Comparison of ENCODE assay signal across 8 mouse cellular contexts in genomic region chr1:89576174-89576890, GRCm38 (mm10).
A peak's percentile ranks its signal among the peaks of the same experiment; 100 is the strongest.
DNase-seq lines count a peak whose midpoint lies in the region; ATAC-seq and TF ChIP-seq lines count a peak whose summit lies in the region.

No protein-coding gene starts in this region.

- H3K4me2 ChIP-seq in forebrain, embryonic 14.5 days (ENCODE audit: low read length): peak overlapping the region; percentile 50
- H3K4me2 ChIP-seq in limb, embryonic 15.5 days: peak overlapping the region; percentile 44

- 65% methylated on average over 7 of the region's 7 CpGs for WGBS in bone marrow, adult 2 months
- WGBS in forebrain, embryonic 14.5 days: 40% methylated on average over 7 of the region's 7 CpGs
- 64% methylated on average over 7 of the region's 7 CpGs for WGBS in limb, embryonic 15.5 days

- peak overlapping the region; percentile 52 for H3K9ac ChIP-seq in forebrain, embryonic 14.5 days (ENCODE audit: low read length)
- H3K9ac ChIP-seq in limb, embryonic 15.5 days: no peak overlapping the region

- no peak for ATAC-seq in cerebellum, adult (ENCODE audit: insufficient number of reproducible peaks, low FRiP score, low TSS enrichment)
- ATAC-seq in forebrain, embryonic 14.5 days: peak; percentile 7; the same call in 1 of the 2 replicates
- ATAC-seq in limb, embryonic 15.5 days (ENCODE audit: insufficient number of reproducible peaks, low FRiP score, low TSS enrichment, low read depth): no peak

- H3K4me1 ChIP-seq in bone marrow, adult 2 months (ENCODE audit: control insufficient read depth, insufficient read depth, low read length): peaks cover 8% of the 10 kb centered on the region
- peaks cover 28% of the 10 kb centered on the region for H3K4me1 ChIP-seq in forebrain, embryonic 14.5 days (ENCODE audit: control insufficient read depth, insufficient read depth, low read length)
- H3K4me1 ChIP-seq in limb, embryonic 15.5 days: peaks cover 40% of the 10 kb centered on the region

- H3K36me3 ChIP-seq in forebrain, embryonic 14.5 days (ENCODE audit: control insufficient read depth, insufficient read depth, low read length): no peaks in the 10 kb centered on the region
- no peaks in the 10 kb centered on the region for H3K36me3 ChIP-seq in limb, embryonic 15.5 days

- H3K27ac ChIP-seq in bone marrow, adult 2 months (ENCODE audit: control insufficient read depth, insufficient read depth, low read depth, low read length, poor library complexity): peak overlapping the region; percentile 64
- H3K27ac ChIP-seq in forebrain, embryonic 14.5 days (ENCODE audit: low read depth, low read length): peak overlapping the region; percentile 97
- H3K27ac ChIP-seq in limb, embryonic 15.5 days: peak overlapping the region; percentile 81

- TF ChIP-seq CTCF in bone marrow, adult 2 months (IDR thresholded peaks at IDR 0.05; ENCODE audit: control insufficient read depth, insufficient read depth, low read length): no peak

- no peak for TF ChIP-seq POLR2A in bone marrow, adult 2 months (IDR thresholded peaks at IDR 0.05; ENCODE audit: borderline replicate concordance, control insufficient read depth, low read depth, low read length)

- H3K27me3 ChIP-seq in forebrain, embryonic 14.5 days (replicated peaks; ENCODE audit: control insufficient read depth, insufficient read depth, low read length): no peaks in the 10 kb centered on the region
- H3K27me3 ChIP-seq in limb, embryonic 15.5 days: peaks cover 8% of the 10 kb centered on the region

- H3K4me3 ChIP-seq in bone marrow, adult 2 months (replicated peaks; ENCODE audit: control insufficient read depth, low read depth, low read length): no peak overlapping the region
- H3K4me3 ChIP-seq in forebrain, embryonic 14.5 days (ENCODE audit: low read depth, low read length): peak overlapping the region; percentile 21; the same call in 1 of the 2 replicates
- H3K4me3 ChIP-seq in limb, embryonic 15.5 days: no peak overlapping the region; the same call in 1 of the 2 replicates

- DNase-seq in cerebellum, postnatal 14 days: peak; percentile 55 to 62
- no peak for DNase-seq in forebrain, embryonic 14.5 days (ENCODE audit: low spot score)
- DNase-seq in right cerebral cortex, adult 2 months (ENCODE audit: low spot score in 2 of 2): no peak
- DNase-seq in thymus, postnatal 14 days: no peak
- DNase-seq in adrenal gland, adult 18-20 months (ENCODE audit: low spot score in 2 of 2): no peak

- no peaks in the 10 kb centered on the region for H3K9me3 ChIP-seq in forebrain, embryonic 14.5 days (replicated peaks; ENCODE audit: control insufficient read depth, low read length)
- H3K9me3 ChIP-seq in limb, embryonic 15.5 days: no peaks in the 10 kb centered on the region

Comparison
In these comparisons a context has a peak if more than half of its experiments do, and no peak if none do; other contexts are left out.
1. DNase-seq: peak in cerebellum, postnatal 14 days (2 of 2); none in forebrain, embryonic 14.5 days (single experiment), right cerebral cortex, adult 2 months (0 of 2), thymus, postnatal 14 days (single experiment) and adrenal gland, adult 18-20 months (0 of 2).
2. Peak in every context shown above with its lines, with median percentiles within 50 percentile points of each other: H3K27ac ChIP-seq.